Mouse (Mus musculus) liver, postnatal 0 days (tissue): ENCODE measurements at regions not wholly inside any gene's neighbourhood (a gene's known extent, or its start where the extent isn't known, plus 50 kb on each side); places are given as distances from the start of the nearest gene placed in this dataset.
A peak's percentile ranks its signal among the peaks of the same experiment; 100 is the strongest.

Experiments used
- ATAC-seq: fragments of 200-750 bp; cut with Nextera tagmentation; 2 replicates; pipeline ENCODE4 v1.8.0; 2017; ENCODE audit warnings: mild to moderate bottlenecking, moderate library complexity
- DNase-seq: peaks from one replicate; pipeline ENCODE4 v3.0.0-alpha.2; 2016
- H3K27ac ChIP-seq: fragments of 300-500 bp; sonication (generic); 2 replicates; pipeline ENCODE4 v1.5.1; 2014; ENCODE audit warnings: antibody characterized with exemption, moderate library complexity, mild to moderate bottlenecking, low read depth
- H3K27me3 ChIP-seq: fragments of 300-500 bp; sonication (generic); 2 replicates; pipeline ENCODE4 v1.6.1; 2014; ENCODE audit warnings: low read length, control low read depth, mixed read lengths; ENCODE audit not compliant: insufficient read depth
- H3K36me3 ChIP-seq: fragments of 300-500 bp; sonication (generic); replicated peaks from 2 replicates; pipeline ENCODE4 v1.6.1; 2014; ENCODE audit warnings: mild to moderate bottlenecking, control low read depth, low read length, moderate library complexity, mixed read lengths; ENCODE audit not compliant: insufficient read depth
- H3K4me1 ChIP-seq: fragments of 300-500 bp; sonication (generic); 2 replicates; pipeline ENCODE4 v1.6.1; 2014; ENCODE audit warnings: antibody characterized with exemption, mild to moderate bottlenecking, control low read depth; ENCODE audit not compliant: insufficient read depth
- H3K4me2 ChIP-seq: fragments of 300-500 bp; sonication (generic); 2 replicates; pipeline ENCODE4 v1.6.1; 2014; ENCODE audit warnings: low read depth, mild to moderate bottlenecking, low read length, moderate library complexity, mixed read lengths
- H3K4me3 ChIP-seq: fragments of 300-500 bp; sonication (generic); 2 replicates; pipeline ENCODE4 v1.5.1; 2014; ENCODE audit warnings: low read depth, low read length
- H3K9ac ChIP-seq: fragments of 300-500 bp; sonication (generic); replicated peaks from 2 replicates; pipeline ENCODE4 v1.6.1; 2014; ENCODE audit warnings: mild to moderate bottlenecking, moderate library complexity
- H3K9me3 ChIP-seq: fragments of 300-500 bp; sonication (generic); 2 replicates; pipeline ENCODE4 v1.6.1; 2016; ENCODE audit warnings: mild to moderate bottlenecking, control low read depth, low read length, mixed read lengths
- CTCF ChIP-seq: sonication (generic); IDR thresholded peaks from 2 replicates; pipeline ENCODE4 v1.5.1; 2016; ENCODE audit warnings: antibody characterized with exemption, low read depth
- EP300 ChIP-seq: IDR thresholded peaks from 2 replicates; pipeline ENCODE4 v1.6.1; 2016; ENCODE audit warnings: antibody characterized with exemption, low read depth, mild to moderate bottlenecking
- WGBS: fragments of 180-500 bp; shearing (Covaris S2); extraction: QIAGEN DNeasy Blood & Tissue Kit; methylation state at CpG from one replicate; pipeline ENCODE4 v1.1.7; 2014; ENCODE audit not compliant: insufficient replicate concordance; 5-methylcytosine and 5-hydroxymethylcytosine counted together

GRCm38 (mm10) chr19:15644786-15645185 lies 302.4 kb downstream of the Psat1 start:
- TF ChIP-seq EP300 (no peak), CTCF (no peak)
- Histone ChIP-seq H3K27me3 (no peaks in the 10 kb centered on the region), H3K4me3 (no peak overlapping the region), H3K27ac (no peak overlapping the region), H3K4me2 (no peak overlapping the region), H3K9me3 (no peaks in the 10 kb centered on the region), H3K36me3 (no peaks in the 10 kb centered on the region), H3K9ac (no peak overlapping the region), H3K4me1 (no peaks in the 10 kb centered on the region)
- ATAC-seq (no peak), DNase-seq (no peak)
- WGBS = 70% methylated on average over 4 of the region's 4 CpGs

- no peaks in the 10 kb centered on the region for H3K4me1 ChIP-seq
- ATAC-seq (no peak), DNase-seq (peak; percentile 42)
- 17% methylated on average over 6 of the region's 6 CpGs for WGBS
- no peaks in the 10 kb centered on the region for H3K9me3 ChIP-seq
- H3K4me3 ChIP-seq = no peak overlapping the region
- no peaks in the 10 kb centered on the region for H3K27me3 ChIP-seq
- H3K36me3 ChIP-seq = no peaks in the 10 kb centered on the region
- no peak overlapping the region for H3K4me2 ChIP-seq
- peak; percentile 84 for TF ChIP-seq CTCF
- TF ChIP-seq EP300 = no peak
- no peak overlapping the region for H3K27ac ChIP-seq
- H3K9ac ChIP-seq = no peak overlapping the region
These were observed 329.8 kb downstream of the Psat1 start for GRCm38 (mm10) chr19:15617233-15617915.

DNA sequence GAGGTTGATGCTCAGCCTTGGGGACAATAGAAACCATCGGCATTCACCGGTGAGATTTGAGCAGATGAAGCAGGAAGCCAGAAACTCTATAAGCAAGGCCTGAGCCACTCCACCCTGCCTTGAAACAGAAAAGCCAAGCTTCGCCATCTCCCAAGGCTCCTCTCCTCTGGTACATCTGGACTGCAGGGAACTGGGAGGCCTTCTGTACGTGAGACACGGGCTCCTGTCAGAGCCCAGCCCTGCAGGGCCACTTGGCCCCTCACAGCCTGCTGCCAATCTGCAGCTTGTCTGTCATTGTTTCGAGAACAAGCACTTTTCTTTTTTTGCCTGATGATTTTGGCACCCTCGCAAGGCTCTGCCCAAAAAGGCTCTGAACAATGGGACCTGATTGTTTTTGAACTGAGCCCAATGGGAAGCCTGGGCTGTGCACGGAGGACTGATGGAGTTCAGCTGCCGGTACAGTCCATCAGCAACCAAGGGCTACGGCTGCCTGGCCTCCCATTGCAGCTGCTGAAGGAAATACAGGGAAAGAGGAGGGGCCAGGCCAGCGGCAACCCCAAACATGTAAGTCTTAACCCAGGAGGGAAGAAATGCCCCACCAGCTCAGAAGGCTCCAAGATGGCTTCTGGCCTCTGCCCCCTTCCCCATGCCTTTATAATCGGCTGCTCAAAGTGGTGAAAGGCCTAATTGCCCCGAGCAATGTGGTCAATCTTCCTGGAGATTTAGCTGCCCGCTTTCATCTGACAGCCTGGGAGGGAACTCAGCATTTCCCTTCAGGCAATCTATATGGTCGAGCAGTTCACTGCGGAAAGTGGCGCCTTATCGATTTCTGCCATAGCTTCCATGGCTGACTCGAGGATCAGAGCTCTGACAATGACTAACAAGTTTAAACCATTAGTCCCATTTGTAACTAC lies 332.2 kb downstream of the Psat1 start:
- Histone ChIP-seq H3K9me3 (no peaks in the 10 kb centered on the region), H3K4me3 (no peak overlapping the region), H3K36me3 (no peaks in the 10 kb centered on the region), H3K4me2 (no peak overlapping the region), H3K4me1 (no peaks in the 10 kb centered on the region), H3K9ac (no peak overlapping the region), H3K27me3 (no peaks in the 10 kb centered on the region), H3K27ac (no peak overlapping the region)
- no peak for ATAC-seq
- 71% methylated on average over 19 of the region's 19 CpGs for WGBS
- no peak for TF ChIP-seq EP300
- no peak for TF ChIP-seq CTCF
- DNase-seq = no peak

GRCm38 (mm10) chr19:15611137-15611758 lies 335.9 kb downstream of the Psat1 start:
- H3K27ac ChIP-seq = no peak overlapping the region
- DNase-seq (no peak), ATAC-seq (no peak)
- WGBS = 74% methylated on average over 13 of the region's 13 CpGs
- H3K9ac ChIP-seq = no peak overlapping the region
- no peak overlapping the region for H3K4me2 ChIP-seq
- no peaks in the 10 kb centered on the region for H3K36me3 ChIP-seq
- H3K4me1 ChIP-seq = no peaks in the 10 kb centered on the region
- TF ChIP-seq CTCF = no peak
- TF ChIP-seq EP300 = no peak
- no peaks in the 10 kb centered on the region for H3K27me3 ChIP-seq
- no peak overlapping the region for H3K4me3 ChIP-seq
- H3K9me3 ChIP-seq = no peaks in the 10 kb centered on the region

GRCm38 (mm10) chr19:15606440-15606839 lies 340.7 kb downstream of the Psat1 start:
- ATAC-seq (no peak), DNase-seq (no peak)
- Histone ChIP-seq H3K27ac (no peak overlapping the region), H3K9me3 (no peaks in the 10 kb centered on the region), H3K4me2 (no peak overlapping the region), H3K4me1 (no peaks in the 10 kb centered on the region), H3K27me3 (no peaks in the 10 kb centered on the region), H3K9ac (no peak overlapping the region), H3K36me3 (no peaks in the 10 kb centered on the region), H3K4me3 (no peak overlapping the region)
- WGBS = 82% methylated on average over 4 of the region's 4 CpGs
- no peak for TF ChIP-seq EP300
- TF ChIP-seq CTCF = no peak

GRCm38 (mm10) chr19:15592821-15593220 lies 354.3 kb downstream of the Psat1 start:
- DNase-seq (no peak), ATAC-seq (no peak)
- Histone ChIP-seq H3K4me2 (no peak overlapping the region), H3K27ac (no peak overlapping the region), H3K9me3 (no peaks in the 10 kb centered on the region), H3K36me3 (no peaks in the 10 kb centered on the region), H3K9ac (no peak overlapping the region), H3K27me3 (no peaks in the 10 kb centered on the region), H3K4me3 (no peak overlapping the region), H3K4me1 (no peaks in the 10 kb centered on the region)
- TF ChIP-seq EP300 (no peak), CTCF (no peak)
- WGBS = 40% methylated on average over 2 of the region's 2 CpGs
